Mouse (Mus musculus): ENCODE measurements around the gene Gmds.

GRCm38 (mm10) chr13:32113875-32114274 lies 224.7 kb downstream of the Gmds start:
- TF ChIP-seq POLR2A (IDR thresholded peaks at IDR 0.05; ENCODE audit: borderline replicate concordance, low read depth, low read length): no peak
- no peak for TF ChIP-seq CTCF (IDR thresholded peaks at IDR 0.05; ENCODE audit: low read depth, low read length)

Data from bone marrow macrophage, adult 2 months (primary cell).